Mouse (Mus musculus): ENCODE measurements around the gene Wdr93.

GRCm38 (mm10) chr7:79802037-79802436, 59.1 kb downstream of the Wdr93 start:
- TF ChIP-seq CTCF (IDR thresholded peaks at IDR 0.05): no peak
- TF ChIP-seq POLR2A (IDR thresholded peaks at IDR 0.05; ENCODE audit: insufficient read depth, low read depth, low read length): no peak
- no peak for TF ChIP-seq EP300 (IDR thresholded peaks at IDR 0.05; ENCODE audit: insufficient read depth, low read depth, low read length)
